8 mouse cellular contexts compared by ENCODE assay signal in genomic region chrX:17319126-17319583, GRCm38 (mm10). TPM values are rescaled to one million over a fixed set of nuclear protein-coding genes. Genes with fewer than 3 reads are reported as not detected.
DNase-seq lines count a peak whose midpoint lies in the region; ATAC-seq lines count a peak whose summit lies in the region.

Gene Efhc2, minus strand, starts transcription at chrX:17319368.

- no peak within 1 kb of the TSS for H3K27ac ChIP-seq in heart, embryonic 11.5 days (ENCODE audit: low read depth, low read length)
- no peak within 1 kb of the TSS for H3K27ac ChIP-seq in hindbrain, embryonic 13.5 days
- no peak within 1 kb of the TSS for H3K27ac ChIP-seq in neural tube, embryonic 12.5 days

- 13% methylated on average over 16 of the region's 19 CpGs for whole genome bisulfite sequencing in heart, embryonic 11.5 days (ENCODE audit: insufficient replicate concordance)
- 18% methylated on average over 18 of the region's 19 CpGs for WGBS in hindbrain, embryonic 13.5 days
- 22% methylated on average over 13 of the region's 19 CpGs for WGBS in neural tube, embryonic 12.5 days

- H3K4me3 ChIP-seq in heart, embryonic 11.5 days (ENCODE audit: low read depth, low read length), result peak within 1 kb of the TSS; percentile 41
- H3K4me3 ChIP-seq in hindbrain, embryonic 13.5 days, result peak within 1 kb of the TSS; percentile 41
- peak within 1 kb of the TSS; percentile 30 for H3K4me3 ChIP-seq in neural tube, embryonic 12.5 days

- no peak; the same call in 1 of the 2 replicates for ATAC-seq in heart, embryonic 11.5 days (replicated peaks; ENCODE audit: insufficient number of reproducible peaks, low FRiP score, low TSS enrichment)
- ATAC-seq in hindbrain, embryonic 13.5 days (ENCODE audit: low FRiP score), result peak; percentile 84
- peak; percentile 66 for ATAC-seq in neural tube, embryonic 12.5 days (ENCODE audit: low FRiP score, low read depth)
- no peak for ATAC-seq in activated CD4-positive, CD25-positive, alpha-beta regulatory T cell, adult 4 months

- H3K4me1 ChIP-seq in heart, embryonic 11.5 days (ENCODE audit: control insufficient read depth, insufficient read depth, low read length), result no peaks in the 10 kb centered on the region
- no peaks in the 10 kb centered on the region for H3K4me1 ChIP-seq in hindbrain, embryonic 13.5 days (replicated peaks)
- H3K4me1 ChIP-seq in neural tube, embryonic 12.5 days, result no peaks in the 10 kb centered on the region

- no peak for DNase-seq in heart, postnatal 4 days
- DNase-seq in R1 (ENCODE audit: low read depth, low spot score), result peak; percentile 49
- peak; percentile 39 for DNase-seq in embryo, embryonic 10.5 days (ENCODE audit: low spot score)
- DNase-seq in liver, result peak; percentile 4

- H3K9me3 ChIP-seq in heart, embryonic 11.5 days (replicated peaks; ENCODE audit: control insufficient read depth, low read length), result no peaks in the 10 kb centered on the region
- H3K9me3 ChIP-seq in hindbrain, embryonic 13.5 days, result no peaks in the 10 kb centered on the region
- no peaks in the 10 kb centered on the region for H3K9me3 ChIP-seq in neural tube, embryonic 12.5 days

- no peaks in the 10 kb centered on the region for H3K36me3 ChIP-seq in heart, embryonic 11.5 days (ENCODE audit: control insufficient read depth, insufficient read depth, low read length)
- no peaks in the 10 kb centered on the region for H3K36me3 ChIP-seq in hindbrain, embryonic 13.5 days
- H3K36me3 ChIP-seq in neural tube, embryonic 12.5 days, result no peaks in the 10 kb centered on the region

- H3K9ac ChIP-seq in heart, embryonic 11.5 days (ENCODE audit: low read depth, low read length), result no peak within 1 kb of the TSS
- peak within 1 kb of the TSS; percentile 60; the same call in 1 of the 2 replicates for H3K9ac ChIP-seq in hindbrain, embryonic 13.5 days
- no peak within 1 kb of the TSS for H3K9ac ChIP-seq in neural tube, embryonic 12.5 days

- H3K27me3 ChIP-seq in heart, embryonic 11.5 days (ENCODE audit: control insufficient read depth, insufficient read depth, low read length), result no peaks in the 10 kb centered on the region
- H3K27me3 ChIP-seq in hindbrain, embryonic 13.5 days, result no peaks in the 10 kb centered on the region
- no peaks in the 10 kb centered on the region for H3K27me3 ChIP-seq in neural tube, embryonic 12.5 days (replicated peaks)

- H3K4me2 ChIP-seq in heart, embryonic 11.5 days, result peak within 1 kb of the TSS; percentile 61
- peak within 1 kb of the TSS; percentile 63 for H3K4me2 ChIP-seq in hindbrain, embryonic 13.5 days
- H3K4me2 ChIP-seq in neural tube, embryonic 12.5 days (replicated peaks), result peak within 1 kb of the TSS; percentile 61

RNA-seq across cellular contexts. Expression of gene Efhc2, which starts in this region (rescaled TPM):
- 0.44 and 0.49 TPM in 2 replicates for polyA plus RNA-seq in heart, embryonic 11.5 days (2014; fragmentation: Nextera tagmentation; extraction: Ambion mirVana)
- under 1 TPM; 0.31 to 0.45 TPM for total RNA-seq in heart, postnatal 4 days (2021)
- 1.2 and 1.4 TPM in 2 replicates for polyA plus RNA-seq in hindbrain, embryonic 13.5 days (2015; fragmentation: Nextera tagmentation; extraction: Ambion mirVana)
- 0.81 and 0.82 TPM in 2 replicates for polyA plus RNA-seq in neural tube, embryonic 12.5 days (2016; fragmentation: Nextera tagmentation; extraction: Ambion mirVana)
- under 1 TPM in 1 of 2 experiments, not detected in 1; 0.38 TPM for polyA plus RNA-seq in activated CD4-positive, CD25-positive, alpha-beta regulatory T cell, adult 4 months (2017; shearing (Covaris generic))

Comparison
In these comparisons a context has a peak if more than half of its experiments do, and no peak if none do; other contexts are left out.
1. Peak in ATAC-seq, H3K4me3 ChIP-seq and H3K4me2 ChIP-seq in neural tube, embryonic 12.5 days; RNA of the gene not detected or under 1 TPM.